Mouse (Mus musculus): ENCODE measurements around the gene Ptpn18.
"Not testable (repeated sequence)": the region's sequence is repeated elsewhere in the genome, so short reads cannot be mapped to it uniquely, and the experiment has no call there.

Ptpn18 gene

DNA sequence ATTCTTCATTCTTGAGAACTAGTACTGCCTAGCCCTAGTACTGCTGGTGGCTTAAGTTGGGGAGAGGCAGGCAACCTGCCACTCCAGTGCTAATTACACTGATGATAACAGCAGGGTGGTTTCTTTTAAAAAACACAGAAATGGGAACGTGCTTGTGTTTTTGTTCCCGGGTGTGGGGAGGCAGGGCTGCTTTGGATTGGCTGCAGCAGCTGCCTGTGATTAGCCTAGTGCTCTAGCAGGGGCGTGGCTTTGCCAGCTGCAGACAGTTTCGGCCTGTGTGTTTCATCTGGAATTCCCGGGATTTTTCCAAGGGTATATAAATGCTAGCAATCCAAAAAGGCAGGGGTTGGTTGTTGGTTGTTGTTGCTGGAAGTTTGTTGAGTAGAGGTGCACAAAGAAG lies 57.0 kb downstream of the Ptpn18 start:
- no peak for ATAC-seq (ENCODE audit: low TSS enrichment)

DNA sequence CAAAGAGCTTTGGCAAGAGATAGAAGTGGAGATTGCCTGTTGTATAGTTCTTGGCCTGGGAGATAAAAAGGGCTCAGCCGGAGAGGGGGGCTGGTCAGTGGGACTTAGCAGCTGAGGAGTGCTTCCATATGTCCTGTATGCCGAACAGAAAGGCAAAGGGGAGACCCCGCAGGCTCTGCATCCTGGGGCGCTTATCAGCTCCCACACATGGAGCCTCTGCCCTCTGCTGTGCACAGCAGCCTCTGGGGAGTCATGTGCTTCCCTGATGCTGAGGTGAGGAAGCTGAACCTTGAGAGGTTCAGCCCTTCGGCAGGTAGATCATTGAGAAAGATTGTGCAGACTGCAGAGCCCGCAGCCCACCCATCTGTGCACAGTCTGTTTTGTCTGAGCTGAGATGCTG lies 57.7 kb downstream of the Ptpn18 start:
- not testable (repeated sequence) for ATAC-seq (ENCODE audit: low TSS enrichment)

DNA sequence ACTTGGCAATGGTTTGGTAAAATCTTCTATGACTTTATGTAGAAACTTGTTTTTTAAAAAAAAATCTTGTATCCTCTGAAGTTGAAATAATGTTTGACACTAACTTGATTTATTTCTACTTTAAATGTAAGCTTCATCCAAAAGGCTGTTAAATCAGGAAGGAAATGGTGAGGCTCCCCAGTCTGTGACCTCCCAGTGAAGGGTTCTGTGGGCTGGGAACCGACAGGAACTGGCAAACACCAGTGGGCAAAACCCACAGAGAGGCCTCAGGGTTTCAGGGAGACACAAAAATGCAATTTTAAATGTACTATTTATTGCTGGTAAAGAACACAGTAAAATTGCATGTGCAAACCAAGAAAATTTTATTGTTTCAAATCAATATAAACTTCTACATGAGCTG lies 58.2 kb downstream of the Ptpn18 start:
- not testable (repeated sequence) for ATAC-seq (ENCODE audit: low TSS enrichment)

- ATAC-seq (ENCODE audit: low TSS enrichment) = no peak
Observed at GRCm38 (mm10) chr1:34518259-34518658, 58.7 kb downstream of the Ptpn18 start.

- no peak for ATAC-seq (ENCODE audit: low TSS enrichment)
Observed at GRCm38 (mm10) chr1:34522205-34522849, 62.8 kb downstream of the Ptpn18 start.

DNA sequence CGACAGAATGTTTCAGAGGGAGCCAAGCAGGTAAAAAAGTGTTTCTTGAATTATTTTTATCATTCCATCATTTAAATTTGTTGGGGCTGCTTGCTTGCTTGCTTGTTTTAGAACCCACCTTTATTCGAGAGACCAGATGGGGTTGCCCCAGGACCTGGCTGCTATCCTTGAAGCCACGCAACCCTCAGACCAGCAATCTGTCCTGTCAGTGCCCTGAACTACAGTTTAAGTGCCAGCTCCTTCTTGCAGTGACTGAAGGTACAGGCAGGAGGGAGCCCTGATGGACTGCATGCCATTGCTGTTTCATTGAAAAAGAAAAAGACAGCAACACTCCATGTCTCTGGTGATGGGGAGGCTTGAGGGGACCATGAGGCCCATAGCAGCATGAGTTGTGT lies 63.3 kb downstream of the Ptpn18 start:
- no peak for ATAC-seq (ENCODE audit: low TSS enrichment)

DNA sequence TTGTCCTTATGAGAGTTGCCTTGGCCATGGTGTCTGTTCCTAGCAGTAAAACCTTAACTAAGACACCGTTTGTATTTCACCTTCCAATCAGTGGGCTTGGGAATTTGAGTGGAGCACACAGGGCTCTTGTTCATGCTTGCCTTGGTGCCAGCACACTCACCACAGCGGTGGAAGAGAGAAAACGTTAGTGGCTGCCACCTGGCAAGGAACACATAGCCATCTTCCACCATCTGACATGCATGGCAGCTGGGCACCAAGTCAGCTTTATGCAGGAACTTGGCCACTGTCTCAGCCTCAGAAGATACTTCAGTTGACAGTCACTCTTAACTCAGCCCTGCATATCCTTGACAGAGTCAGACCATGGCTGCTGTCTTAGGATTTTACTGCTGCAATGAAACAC lies 64.1 kb downstream of the Ptpn18 start:
- no peak for ATAC-seq (ENCODE audit: low TSS enrichment)

All from frontal cortex, adult (tissue).